Mouse (Mus musculus) heart, embryonic 12.5 days (tissue): ENCODE measurements around the gene Iqcn. TPM values are rescaled to one million over a fixed set of nuclear protein-coding genes. Genes with fewer than 3 reads are reported as not detected.
A peak's percentile ranks its signal among the peaks of the same experiment; 100 is the strongest.

Experiments
- ATAC-seq: fragments of 200-750 bp; cut with Nextera tagmentation; 2 replicates; pipeline ENCODE4 v1.8.0; 2017; ENCODE audit warnings: moderate TSS enrichment, moderate library complexity; ENCODE audit not compliant: insufficient number of reproducible peaks, low FRiP score
- H3K27ac ChIP-seq: fragments of 300-500 bp; sonication (generic); 2 replicates; pipeline ENCODE4 v1.5.1; 2016; ENCODE audit warnings: mild to moderate bottlenecking, moderate library complexity; ENCODE audit not compliant: poor library complexity, severe bottlenecking
- H3K27me3 ChIP-seq: fragments of 300-500 bp; sonication (generic); replicated peaks from 2 replicates; pipeline ENCODE4 v1.6.1; 2016; ENCODE audit warnings: mild to moderate bottlenecking, moderate library complexity
- H3K36me3 ChIP-seq: fragments of 300-500 bp; sonication (generic); 2 replicates; pipeline ENCODE4 v1.6.1; 2016; ENCODE audit warnings: mild to moderate bottlenecking, moderate library complexity
- H3K4me1 ChIP-seq: fragments of 300-500 bp; sonication (generic); replicated peaks from 2 replicates; pipeline ENCODE4 v1.6.1; 2016; ENCODE audit warnings: mild to moderate bottlenecking
- H3K4me2 ChIP-seq: fragments of 300-500 bp; sonication (generic); 2 replicates; pipeline ENCODE4 v1.6.1; 2016; ENCODE audit warnings: mild to moderate bottlenecking, moderate library complexity
- H3K4me3 ChIP-seq: fragments of 300-500 bp; sonication (generic); 2 replicates; pipeline ENCODE4 v1.5.1; 2016; ENCODE audit warnings: mild to moderate bottlenecking
- H3K9ac ChIP-seq: fragments of 300-500 bp; sonication (generic); 2 replicates; pipeline ENCODE4 v1.6.1; 2016; ENCODE audit warnings: mild to moderate bottlenecking, moderate library complexity
- H3K9me3 ChIP-seq: fragments of 300-500 bp; sonication (generic); replicated peaks from 2 replicates; pipeline ENCODE4 v1.6.1; 2016; ENCODE audit warnings: mild to moderate bottlenecking, moderate library complexity
- WGBS: fragments of 180-500 bp; shearing (Covaris S2); methylation state at CpG from one replicate; pipeline ENCODE4 v1.1.7; 2016; 5-methylcytosine and 5-hydroxymethylcytosine counted together
- polyA plus RNA-seq: library from polyadenylated mRNA; unstranded; fragments of >200 nt; fragmentation: Nextera tagmentation; extraction: Ambion mirVana; gene quantifications from 2 replicates; pipeline ENCODE4 v1.2.1, GENCODE M21; 2016

Iqcn gene
- polyA plus RNA-seq, 1 experiment from 2014 or later, result 0.06 TPM

DNA sequence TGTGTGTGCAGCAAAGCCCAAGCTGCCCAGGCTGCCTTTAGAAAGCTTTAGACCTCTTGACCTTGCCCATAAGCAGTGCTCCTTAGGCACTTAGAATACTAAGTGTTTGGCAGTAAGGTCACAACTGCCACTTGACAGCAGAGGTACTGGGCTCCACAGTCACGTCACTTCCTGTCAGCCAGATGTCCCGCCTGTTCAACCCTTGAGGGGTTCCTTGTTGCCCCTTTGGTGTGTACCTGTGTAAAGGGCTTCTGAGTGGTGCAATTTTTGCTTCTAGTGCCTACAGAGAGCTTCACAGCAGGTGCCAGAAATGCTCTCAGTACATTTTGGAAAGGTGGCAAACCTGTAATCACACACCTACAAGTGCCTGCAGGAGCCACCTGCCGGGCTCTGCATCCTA is 35.0 kb downstream of the Iqcn start:
- 50% methylated on average over 3 of the region's 3 CpGs for WGBS
- no peak for ATAC-seq
- H3K27me3 ChIP-seq, result peaks cover 37% of the 10 kb centered on the region

GRCm38 (mm10) chr8:70741661-70742060 is 38.4 kb downstream of the Iqcn start:
- no peak for ATAC-seq
- 42% methylated on average over 5 of the region's 5 CpGs for WGBS
- no peak overlapping the region for H3K4me2 ChIP-seq

More for the DNA sequence above, 35.0 kb downstream of the Iqcn start:
- H3K4me2 ChIP-seq, result no peak overlapping the region
- H3K4me1 ChIP-seq, result peaks cover 25% of the 10 kb centered on the region
- no peak overlapping the region for H3K9ac ChIP-seq
- H3K9me3 ChIP-seq, result no peaks in the 10 kb centered on the region
- H3K27ac ChIP-seq, result no peak overlapping the region
- no peaks in the 10 kb centered on the region for H3K36me3 ChIP-seq
- no peak overlapping the region for H3K4me3 ChIP-seq

GRCm38 (mm10) chr8:70742176-70742575 is 38.9 kb downstream of the Iqcn start:
- no peak for ATAC-seq
- Histone ChIP-seq H3K36me3 (no peaks in the 10 kb centered on the region), H3K27me3 (peaks cover 69% of the 10 kb centered on the region), H3K9ac (no peak overlapping the region), H3K4me2 (0 out of 2 replicates have a peak overlapping the region, but pooled peaks have one; percentile 0), H3K9me3 (no peaks in the 10 kb centered on the region), H3K27ac (no peak overlapping the region), H3K4me3 (no peak overlapping the region), H3K4me1 (peaks cover 33% of the 10 kb centered on the region)
- WGBS, result 28% methylated on average over 11 of the region's 11 CpGs

More at GRCm38 (mm10) chr8:70741661-70742060, 38.4 kb downstream of the Iqcn start:
- Histone ChIP-seq H3K36me3 (no peaks in the 10 kb centered on the region), H3K4me3 (no peak overlapping the region), H3K4me1 (peaks cover 33% of the 10 kb centered on the region), H3K9ac (no peak overlapping the region), H3K9me3 (no peaks in the 10 kb centered on the region), H3K27ac (no peak overlapping the region), H3K27me3 (peaks cover 68% of the 10 kb centered on the region)

GRCm38 (mm10) chr8:70742981-70743655 is 39.9 kb downstream of the Iqcn start:
- no peaks in the 10 kb centered on the region for H3K9me3 ChIP-seq
- 3% methylated on average over 38 of the region's 38 CpGs for WGBS
- no peak overlapping the region for H3K27ac ChIP-seq
- peak overlapping the region; percentile 17 for H3K4me3 ChIP-seq
- peaks cover 73% of the 10 kb centered on the region for H3K27me3 ChIP-seq
- no peak overlapping the region for H3K9ac ChIP-seq
- no peaks in the 10 kb centered on the region for H3K36me3 ChIP-seq
- H3K4me1 ChIP-seq, result peaks cover 33% of the 10 kb centered on the region
- ATAC-seq, result no peak
- H3K4me2 ChIP-seq, result peak overlapping the region; percentile 60

DNA sequence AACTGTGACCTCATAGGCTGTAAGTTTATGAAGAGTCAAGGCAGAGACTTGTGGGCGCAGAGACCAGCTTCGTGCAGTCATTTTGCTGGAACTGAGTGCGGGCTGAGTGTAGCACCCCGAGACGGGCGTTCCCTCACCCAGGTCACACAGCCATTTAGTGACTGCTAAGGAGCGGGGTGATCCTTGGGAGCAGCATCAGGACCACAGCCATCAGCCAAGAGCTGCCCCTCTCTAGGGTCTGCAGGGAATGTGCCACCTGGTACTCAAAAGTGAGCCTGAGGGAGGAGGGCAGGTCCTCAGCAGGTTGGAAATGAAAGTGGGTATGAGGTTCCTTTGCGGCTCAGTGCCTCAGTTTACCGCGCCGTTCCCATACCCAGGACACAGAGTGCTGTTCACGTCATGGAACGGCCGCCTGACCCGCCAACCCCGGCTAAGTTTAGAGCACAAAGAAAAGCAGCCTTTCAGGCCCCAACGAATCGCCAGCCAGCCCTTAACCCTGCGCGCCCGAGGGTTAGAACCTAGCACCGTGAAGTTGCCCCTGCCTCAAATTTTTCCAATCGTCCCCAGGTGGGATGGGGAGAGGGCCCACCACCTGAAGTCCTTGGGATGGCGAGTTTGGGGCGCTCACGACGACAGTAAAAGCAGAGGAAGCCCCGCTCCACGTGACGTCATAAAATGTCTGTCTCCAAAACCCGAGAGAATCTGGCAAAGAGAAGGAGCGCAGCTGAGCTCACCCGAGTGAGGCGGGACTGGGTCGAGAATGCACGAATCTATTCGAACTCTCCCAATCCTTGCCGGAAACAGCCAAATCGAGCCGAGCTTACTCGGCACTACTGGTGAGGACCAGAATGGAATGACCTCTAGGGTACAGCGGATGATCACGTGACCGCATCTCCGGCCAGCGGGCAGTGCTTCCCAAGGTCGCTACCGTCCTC is 40.7 kb downstream of the Iqcn start:
- peak overlapping the region; percentile 60 for H3K4me2 ChIP-seq
- H3K9ac ChIP-seq, result no peak overlapping the region

DNA sequence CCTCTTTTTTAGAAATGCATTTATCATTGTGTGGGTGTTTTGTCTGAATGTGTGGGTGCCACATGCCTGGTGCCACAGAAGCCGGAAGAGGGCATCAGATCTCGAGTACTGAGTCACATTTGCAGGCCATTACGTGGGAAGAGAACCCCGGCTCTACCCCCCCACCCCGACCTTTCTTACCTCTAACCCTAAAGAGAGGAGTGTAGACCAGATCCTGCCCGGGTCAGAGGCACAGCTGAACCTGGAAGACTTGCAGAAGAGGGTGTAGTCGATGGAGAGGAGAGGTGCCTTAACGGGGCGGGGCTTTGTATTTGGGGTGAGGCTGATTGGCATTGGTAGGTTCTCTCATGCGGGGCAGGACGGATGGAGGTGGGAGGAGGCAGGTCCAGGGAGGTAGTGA is 41.5 kb downstream of the Iqcn start:
- H3K4me3 ChIP-seq, result no peak overlapping the region
- H3K9ac ChIP-seq, result no peak overlapping the region
- H3K27me3 ChIP-seq, result peaks cover 86% of the 10 kb centered on the region
- ATAC-seq, result no peak
- H3K36me3 ChIP-seq, result no peaks in the 10 kb centered on the region
- H3K4me2 ChIP-seq, result no peak overlapping the region
- H3K4me1 ChIP-seq, result peaks cover 33% of the 10 kb centered on the region
- H3K9me3 ChIP-seq, result no peaks in the 10 kb centered on the region
- WGBS, result 47% methylated on average over 11 of the region's 11 CpGs
- H3K27ac ChIP-seq, result no peak overlapping the region

More for the DNA sequence above, 40.7 kb downstream of the Iqcn start:
- ATAC-seq, result no peak
- peaks cover 33% of the 10 kb centered on the region for H3K4me1 ChIP-seq
- H3K27me3 ChIP-seq, result peaks cover 77% of the 10 kb centered on the region
- no peaks in the 10 kb centered on the region for H3K9me3 ChIP-seq
- 5% methylated on average over 48 of the region's 48 CpGs for WGBS
- H3K27ac ChIP-seq, result no peak overlapping the region
- peak overlapping the region; percentile 35 for H3K4me3 ChIP-seq
- H3K36me3 ChIP-seq, result no peaks in the 10 kb centered on the region

DNA sequence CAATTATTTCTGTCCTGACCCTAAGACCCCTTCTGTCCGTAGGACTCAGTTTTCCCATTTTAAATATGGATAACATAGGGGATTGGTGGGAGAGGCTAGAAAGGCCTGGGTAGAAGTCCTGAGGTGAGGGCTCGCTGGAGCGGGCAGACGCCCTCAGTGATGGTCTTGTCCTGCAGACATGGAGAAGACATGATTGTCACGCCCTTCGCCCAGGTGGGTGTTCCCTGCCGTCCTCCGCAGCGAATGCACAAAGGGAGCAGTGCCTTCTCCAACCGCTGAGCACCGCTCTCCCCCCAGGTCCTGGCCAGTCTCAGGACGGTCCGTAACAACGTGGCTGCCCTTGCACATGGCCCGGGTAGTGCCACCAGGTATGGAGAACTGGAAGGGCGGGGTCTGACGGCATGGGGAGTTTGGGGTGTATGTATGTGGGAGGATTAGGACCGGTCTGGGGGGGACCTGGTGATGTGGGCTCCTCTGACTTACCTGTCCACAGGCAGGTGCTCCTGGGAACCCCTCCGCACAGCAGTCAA is 42.5 kb downstream of the Iqcn start:
- Histone ChIP-seq H3K4me2 (no peak overlapping the region), H3K27me3 (peaks cover 90% of the 10 kb centered on the region), H3K9me3 (no peaks in the 10 kb centered on the region), H3K4me3 (no peak overlapping the region), H3K36me3 (no peaks in the 10 kb centered on the region), H3K27ac (no peak overlapping the region), H3K4me1 (peaks cover 32% of the 10 kb centered on the region), H3K9ac (no peak overlapping the region)
- ATAC-seq, result no peak
- 49% methylated on average over 19 of the region's 19 CpGs for WGBS

DNA sequence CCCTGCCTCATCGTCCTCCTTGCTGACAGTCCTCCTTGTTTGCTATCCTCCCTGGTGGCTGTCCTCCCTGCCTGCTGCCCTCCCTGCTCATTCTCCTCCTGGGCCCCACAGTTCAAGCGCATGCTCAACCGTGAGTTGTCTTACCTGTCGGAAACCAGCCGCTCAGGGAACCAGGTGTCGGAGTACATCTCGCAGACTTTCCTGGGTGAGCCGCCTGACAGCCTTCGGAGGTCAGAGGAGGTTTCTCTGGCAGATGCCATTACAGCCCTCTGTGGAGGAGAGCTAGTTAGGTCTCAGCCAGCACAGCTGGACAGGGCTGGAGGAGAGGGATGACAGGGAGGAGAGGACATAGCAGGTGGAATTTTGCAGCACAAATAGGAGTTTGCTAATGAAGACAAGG is 43.4 kb downstream of the Iqcn start:
- H3K36me3 ChIP-seq, result no peaks in the 10 kb centered on the region
- H3K4me1 ChIP-seq, result peaks cover 23% of the 10 kb centered on the region
- WGBS, result 52% methylated on average over 9 of the region's 9 CpGs
- no peak overlapping the region for H3K27ac ChIP-seq
- no peak overlapping the region for H3K4me3 ChIP-seq
- no peak overlapping the region for H3K9ac ChIP-seq
- no peaks in the 10 kb centered on the region for H3K9me3 ChIP-seq
- no peak for ATAC-seq
- peaks cover 90% of the 10 kb centered on the region for H3K27me3 ChIP-seq
- no peak overlapping the region for H3K4me2 ChIP-seq

- Histone ChIP-seq H3K9ac (no peak overlapping the region), H3K4me2 (no peak overlapping the region), H3K4me1 (peaks cover 16% of the 10 kb centered on the region), H3K27me3 (peaks cover 83% of the 10 kb centered on the region), H3K9me3 (no peaks in the 10 kb centered on the region), H3K4me3 (no peak overlapping the region), H3K27ac (no peak overlapping the region), H3K36me3 (no peaks in the 10 kb centered on the region)
- WGBS, result 79% methylated on average over 18 of the region's 18 CpGs
- ATAC-seq, result no peak
Measured at GRCm38 (mm10) chr8:70747211-70747890, 44.1 kb downstream of the Iqcn start.

DNA sequence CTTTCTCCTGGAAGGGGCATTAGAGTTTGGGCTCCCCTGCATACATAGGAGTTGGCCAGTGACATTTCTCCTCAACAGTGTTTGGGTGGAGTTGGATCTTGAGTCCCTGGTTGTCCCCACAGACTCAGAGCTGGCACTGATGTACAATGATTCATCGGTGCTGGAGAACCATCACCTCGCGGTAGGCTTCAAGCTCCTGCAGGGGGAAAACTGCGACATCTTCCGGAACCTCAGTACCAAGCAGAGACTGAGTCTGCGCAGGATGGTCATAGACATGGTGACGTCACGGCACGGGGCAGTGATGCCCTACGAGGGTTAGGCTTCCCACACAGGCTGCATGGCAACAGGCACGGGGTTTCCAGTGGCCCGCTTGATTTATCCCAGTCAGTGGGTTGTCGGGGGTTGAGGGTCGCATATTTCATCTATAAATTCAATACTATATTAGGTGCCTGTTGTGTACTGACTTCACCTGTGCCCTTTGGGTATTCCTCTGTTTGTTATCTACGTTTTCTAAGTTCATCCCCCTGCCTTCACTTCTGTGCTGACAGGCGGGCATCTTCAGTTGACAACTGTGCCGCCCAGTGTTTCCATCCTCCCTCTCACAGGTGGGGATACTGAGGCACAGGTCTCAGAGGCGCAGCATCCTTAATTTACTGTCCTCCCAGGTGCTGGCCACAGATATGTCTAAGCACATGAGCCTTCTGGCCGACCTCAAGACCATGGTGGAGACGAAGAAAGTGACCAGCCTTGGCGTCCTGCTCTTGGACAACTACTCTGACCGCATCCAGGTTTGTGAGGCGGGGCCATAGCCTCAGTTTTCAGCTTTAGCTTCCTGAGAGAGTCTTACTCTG is 45.2 kb downstream of the Iqcn start:
- Histone ChIP-seq H3K36me3 (no peaks in the 10 kb centered on the region), H3K4me3 (no peak overlapping the region), H3K9ac (no peak overlapping the region), H3K27me3 (peaks cover 72% of the 10 kb centered on the region), H3K4me1 (peaks cover 14% of the 10 kb centered on the region), H3K27ac (no peak overlapping the region), H3K9me3 (no peaks in the 10 kb centered on the region), H3K4me2 (no peak overlapping the region)
- no peak for ATAC-seq
- 76% methylated on average over 23 of the region's 23 CpGs for WGBS
